Mouse (Mus musculus): ENCODE results near the gene Shank2.

GRCm38 (mm10) chr7:144438811-144439210 lies 437.1 kb downstream of the Shank2 start:
- no peak for TF ChIP-seq CTCF (IDR thresholded peaks at IDR 0.05; ENCODE audit: control insufficient read depth, insufficient read depth, insufficient read length)
- TF ChIP-seq CEBPB (IDR thresholded peaks at IDR 0.05; ENCODE audit: low read depth): no peak
- TF ChIP-seq MYOG (IDR thresholded peaks at IDR 0.05; ENCODE audit: control insufficient read depth, extremely low read depth, insufficient read length): no peak
- no peak for TF ChIP-seq MYOD1 (IDR thresholded peaks at IDR 0.05; ENCODE audit: control insufficient read depth, insufficient read length, low read depth)
